Mouse (Mus musculus) MEL (cell line): ENCODE measurements around the gene Rbm38.

Experiments
- CHD2 ChIP-seq: IDR thresholded peaks from 2 replicates; pipeline ENCODE4 v1.6.1; 2011; ENCODE audit warnings: low read length, improper control_type of control experiment
- CTCF ChIP-seq, 3 experiments: IDR thresholded peaks in 2 of 3; conservative IDR thresholded peaks in 1 of 3; 2 replicates each; pipeline ENCODE4 v1.5.1; 2011 to 2012; ENCODE audit warnings: low read length in 3 of 3, low read depth in 2 of 3, mild to moderate bottlenecking in 2 of 3, improper control_type of control experiment in 1 of 3, inconsistent platforms in 1 of 3, mixed read lengths in 1 of 3, moderate library complexity in 1 of 3; ENCODE audit not compliant: control insufficient read depth in 1 of 3, insufficient read depth in 1 of 3, poor library complexity in 1 of 3, severe bottlenecking in 1 of 3
- E2F4 ChIP-seq: IDR thresholded peaks from 2 replicates; pipeline ENCODE4 v1.6.1; 2011; ENCODE audit warnings: low read depth, low read length, improper control_type of control experiment, borderline replicate concordance
- EP300 ChIP-seq, 2 experiments: IDR thresholded peaks; 2 replicates each; pipeline ENCODE4 v1.6.1; 2011; ENCODE audit warnings: improper control_type of control experiment in 2 of 2, low read length in 2 of 2, low read depth in 1 of 2, mild to moderate bottlenecking in 1 of 2
- GATA1 ChIP-seq: IDR thresholded peaks from 2 replicates; pipeline ENCODE4 v1.6.1; 2011; ENCODE audit warnings: low read depth, low read length, improper control_type of control experiment
- JUND ChIP-seq: IDR thresholded peaks from 2 replicates; pipeline ENCODE4 v1.6.1; 2011; ENCODE audit warnings: low read depth, mild to moderate bottlenecking, improper control_type of control experiment, low read length
- MEF2A ChIP-seq: IDR thresholded peaks from 2 replicates; pipeline ENCODE4 v1.6.1; 2014; ENCODE audit warnings: low read depth, mild to moderate bottlenecking, inconsistent platforms, low read length, improper control_type of control experiment; ENCODE audit not compliant: poor library complexity, insufficient replicate concordance, severe bottlenecking; ENCODE audit errors: extremely low read depth
- POLR2A ChIP-seq, 2 experiments: IDR thresholded peaks; 2 replicates each; pipeline ENCODE4 v1.6.1; 2011 to 2012; ENCODE audit warnings: low read length in 2 of 2, mild to moderate bottlenecking in 2 of 2, control low read depth in 1 of 2, improper control_type of control experiment in 1 of 2, low read depth in 1 of 2, moderate library complexity in 1 of 2; ENCODE audit not compliant: control insufficient read depth in 1 of 2, insufficient read depth in 1 of 2, poor library complexity in 1 of 2
- RCOR1 ChIP-seq: IDR thresholded peaks from 2 replicates; pipeline ENCODE4 v1.6.1; 2012; ENCODE audit warnings: low read depth, mild to moderate bottlenecking, inconsistent platforms, low read length, improper control_type of control experiment
- TCF12 ChIP-seq: IDR thresholded peaks from 2 replicates; pipeline ENCODE4 v1.6.1; 2014; ENCODE audit warnings: low read depth, mild to moderate bottlenecking, inconsistent platforms, low read length, improper control_type of control experiment, moderate library complexity
- ZC3H11A ChIP-seq: IDR thresholded peaks from 2 replicates; pipeline ENCODE4 v1.6.1; 2012; ENCODE audit warnings: low read depth, mild to moderate bottlenecking, inconsistent platforms, low read length, improper control_type of control experiment

GRCm38 (mm10) chr2:172998478-172998877, 21.8 kb upstream of the Rbm38 start:
- TF ChIP-seq CTCF (IDR thresholded peaks at IDR 0.05 in 2 of 3, conservative IDR thresholded peaks at IDR 0.05 in 1 of 3; ENCODE audit: control insufficient read depth in 1 of 3, insufficient read depth in 1 of 3, low read depth in 2 of 3, low read length in 3 of 3, poor library complexity in 1 of 3, severe bottlenecking in 1 of 3): no peak
- no peak for TF ChIP-seq E2F4
- TF ChIP-seq MEF2A: no peak
- TF ChIP-seq TCF12: no peak
- TF ChIP-seq RCOR1: no peak
- no peak for TF ChIP-seq CHD2
- no peak for TF ChIP-seq EP300 (IDR thresholded peaks at IDR 0.05; ENCODE audit: low read depth in 1 of 2, low read length in 2 of 2)
- TF ChIP-seq GATA1: no peak
- no peak for TF ChIP-seq JUND
- no peak for TF ChIP-seq POLR2A (IDR thresholded peaks at IDR 0.05; ENCODE audit: control insufficient read depth in 1 of 2, insufficient read depth in 1 of 2, low read depth in 1 of 2, low read length in 2 of 2, poor library complexity in 1 of 2)
- TF ChIP-seq ZC3H11A: no peak
